Mouse (Mus musculus): ENCODE data around the gene Olfr729. TPM values are rescaled to one million over a fixed set of nuclear protein-coding genes. Genes with fewer than 3 reads are reported as not detected.

Gene Olfr729
- not detected in 2 replicates for polyA plus RNA-seq (2014; fragmentation: Nextera tagmentation; extraction: Ambion mirVana)

DNA sequence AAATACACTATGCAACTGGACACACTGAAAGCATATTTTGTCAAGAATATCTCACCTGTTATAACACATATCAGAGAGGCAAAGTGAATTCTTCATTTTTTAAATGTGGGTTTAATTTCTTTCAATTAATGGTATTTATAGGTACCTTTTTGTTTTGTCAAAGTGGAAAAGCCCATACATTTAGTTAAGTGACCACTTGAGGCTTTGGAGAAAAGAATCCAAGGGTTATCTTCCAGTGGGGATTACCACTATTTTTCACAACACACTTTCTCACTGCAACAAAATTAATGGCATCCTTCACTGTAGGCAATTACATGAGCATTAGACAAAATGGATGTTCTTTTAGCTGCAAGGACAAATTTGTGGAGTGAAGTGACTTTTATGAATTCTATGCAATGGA, at the start of gene Olfr729:
Gene Olfr729, minus strand, starts transcription at position 101 of the 400 bp plus-strand sequence.
- H3K36me3 ChIP-seq (ENCODE audit: insufficient read depth): no peaks in the 10 kb centered on the region
- no peak for TF ChIP-seq CTCF (IDR thresholded peaks at IDR 0.05; ENCODE audit: low read depth)
- H3K4me1 ChIP-seq (ENCODE audit: insufficient read depth): no peaks in the 10 kb centered on the region
- no peaks in the 10 kb centered on the region for H3K27me3 ChIP-seq (ENCODE audit: insufficient read depth, low read length)
- no peak within 1 kb of the TSS for H3K4me2 ChIP-seq
- no peak within 1 kb of the TSS for H3K4me3 ChIP-seq (ENCODE audit: low read depth, low read length)
- ATAC-seq (ENCODE audit: insufficient read depth) (no peak), DNase-seq (no peak)
- no peaks in the 10 kb centered on the region for H3K9me3 ChIP-seq (ENCODE audit: low read depth, low read length)
- H3K9ac ChIP-seq: no peak within 1 kb of the TSS
- no peak within 1 kb of the TSS for H3K27ac ChIP-seq (ENCODE audit: low read depth)

DNA sequence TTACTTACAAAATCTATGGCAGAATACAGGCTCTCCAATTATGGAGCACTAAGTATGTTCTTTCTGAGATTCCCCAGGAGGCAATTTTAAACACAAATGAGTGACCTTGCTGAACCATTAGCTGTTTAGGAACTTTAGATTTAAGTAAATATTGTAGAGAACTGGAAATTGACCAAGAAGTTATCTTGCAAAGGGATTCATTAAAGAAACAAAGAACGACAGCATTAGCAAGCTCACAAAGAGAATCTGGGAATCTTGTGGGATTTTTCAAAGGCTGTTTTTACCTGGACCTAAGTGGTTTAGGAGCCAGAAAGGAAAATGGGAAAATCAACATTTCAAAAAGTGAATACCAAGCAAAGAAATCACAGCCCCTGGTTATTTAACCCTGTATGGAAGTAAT, 35.4 kb upstream of the Olfr729 start, which contains the start of gene Olfr730:
Gene Olfr730, minus strand, starts transcription at position 101 of the 400 bp plus-strand sequence.
- Histone ChIP-seq H3K9ac (no peak within 1 kb of the TSS), H3K36me3 (ENCODE audit: insufficient read depth) (no peaks in the 10 kb centered on the region), H3K4me3 (ENCODE audit: low read depth, low read length) (no peak within 1 kb of the TSS), H3K4me2 (no peak within 1 kb of the TSS), H3K27me3 (ENCODE audit: insufficient read depth, low read length) (no peaks in the 10 kb centered on the region), H3K27ac (ENCODE audit: low read depth) (no peak within 1 kb of the TSS), H3K4me1 (ENCODE audit: insufficient read depth) (no peaks in the 10 kb centered on the region), H3K9me3 (ENCODE audit: low read depth, low read length) (no peaks in the 10 kb centered on the region)
- DNase-seq: no peak
- no peak for ATAC-seq (ENCODE audit: insufficient read depth)
- no peak for TF ChIP-seq CTCF (IDR thresholded peaks at IDR 0.05; ENCODE audit: low read depth)
- WGBS: 46% methylated on average over 1 of the region's 1 CpGs

- 88% methylated on average over 5 of the region's 5 CpGs for WGBS
- H3K4me1 ChIP-seq (ENCODE audit: insufficient read depth): no peaks in the 10 kb centered on the region
- DNase-seq: no peak
- TF ChIP-seq CTCF (IDR thresholded peaks at IDR 0.05; ENCODE audit: low read depth): no peak
- no peak for ATAC-seq (ENCODE audit: insufficient read depth)
- no peak within 1 kb of the TSS for H3K4me2 ChIP-seq
- H3K9me3 ChIP-seq (ENCODE audit: low read depth, low read length): no peaks in the 10 kb centered on the region
- H3K27ac ChIP-seq (ENCODE audit: low read depth): no peak within 1 kb of the TSS
- H3K9ac ChIP-seq: no peak within 1 kb of the TSS
- H3K36me3 ChIP-seq (ENCODE audit: insufficient read depth): no peaks in the 10 kb centered on the region
- H3K4me3 ChIP-seq (ENCODE audit: low read depth, low read length): no peak within 1 kb of the TSS
- no peaks in the 10 kb centered on the region for H3K27me3 ChIP-seq (ENCODE audit: insufficient read depth, low read length)
Observed at GRCm38 (mm10) chr14:50142580-50142979, 10.1 kb downstream of the Olfr729 start, which contains the start of gene Olfr728. TSS of gene Olfr728 (minus strand) at chr14:50142680.

DNA sequence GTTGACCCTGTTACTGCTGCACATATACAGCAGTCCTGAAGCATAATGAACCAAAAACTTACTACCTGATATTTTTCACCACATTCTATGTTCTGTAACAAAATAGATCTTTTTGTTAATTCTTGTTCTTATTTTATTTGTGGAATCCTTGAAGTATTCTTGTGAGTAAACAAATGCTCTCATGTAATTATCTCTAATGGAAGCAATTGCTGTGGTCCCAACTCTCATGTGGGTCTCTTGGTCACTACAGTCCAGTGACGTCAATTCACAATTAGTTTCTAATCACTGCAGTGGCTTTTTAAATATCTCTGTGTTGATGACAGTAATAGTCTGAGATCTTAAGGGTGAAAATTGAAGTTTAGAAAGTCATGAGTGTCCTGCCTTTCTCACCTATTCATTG, 29.8 kb downstream of the Olfr729 start, which contains the start of gene Olfr727:
Gene Olfr727, plus strand, starts transcription at position 301 of the 400 bp plus-strand sequence.
- no peaks in the 10 kb centered on the region for H3K9me3 ChIP-seq (ENCODE audit: low read depth, low read length)
- H3K27ac ChIP-seq (ENCODE audit: low read depth): no peak within 1 kb of the TSS
- no peak within 1 kb of the TSS for H3K4me2 ChIP-seq
- no peak within 1 kb of the TSS for H3K9ac ChIP-seq
- ATAC-seq (ENCODE audit: insufficient read depth): no peak
- H3K36me3 ChIP-seq (ENCODE audit: insufficient read depth): no peaks in the 10 kb centered on the region
- 76% methylated on average over 1 of the region's 1 CpGs for WGBS
- no peaks in the 10 kb centered on the region for H3K4me1 ChIP-seq (ENCODE audit: insufficient read depth)
- H3K4me3 ChIP-seq (ENCODE audit: low read depth, low read length): no peak within 1 kb of the TSS
- DNase-seq: no peak
- no peaks in the 10 kb centered on the region for H3K27me3 ChIP-seq (ENCODE audit: insufficient read depth, low read length)
- TF ChIP-seq CTCF (IDR thresholded peaks at IDR 0.05; ENCODE audit: low read depth): no peak

Other genes starting within 250 kb of the Olfr729 start
- not detected in 2 replicates for gene Olfr723, start 221.1 kb downstream of the Olfr729 start, polyA plus RNA-seq (2014; fragmentation: Nextera tagmentation; extraction: Ambion mirVana)
- gene Olfr724, start 189.6 kb downstream of the Olfr729 start, polyA plus RNA-seq (2014; fragmentation: Nextera tagmentation; extraction: Ambion mirVana): not detected in 2 replicates
- not detected in 2 replicates for gene Olfr725, start 112.5 kb downstream of the Olfr729 start, polyA plus RNA-seq (2014; fragmentation: Nextera tagmentation; extraction: Ambion mirVana)
- not detected in 2 replicates for gene Olfr726, start 62.0 kb downstream of the Olfr729 start, polyA plus RNA-seq (2014; fragmentation: Nextera tagmentation; extraction: Ambion mirVana)
- not detected in 2 replicates for gene Olfr727, start 29.7 kb downstream of the Olfr729 start, polyA plus RNA-seq (2014; fragmentation: Nextera tagmentation; extraction: Ambion mirVana)
- not detected in 2 replicates for gene Olfr728, start 10.2 kb downstream of the Olfr729 start, polyA plus RNA-seq (2014; fragmentation: Nextera tagmentation; extraction: Ambion mirVana)
- gene Olfr730, start 35.3 kb upstream of the Olfr729 start, polyA plus RNA-seq (2014; fragmentation: Nextera tagmentation; extraction: Ambion mirVana): not detected in 2 replicates
- gene Olfr731, start 89.0 kb upstream of the Olfr729 start, polyA plus RNA-seq (2014; fragmentation: Nextera tagmentation; extraction: Ambion mirVana): not detected in 2 replicates
- not detected in 2 replicates for gene Olfr732, start 131.3 kb upstream of the Olfr729 start, polyA plus RNA-seq (2014; fragmentation: Nextera tagmentation; extraction: Ambion mirVana)
- not detected in 2 replicates for gene Olfr733, start 148.6 kb upstream of the Olfr729 start, polyA plus RNA-seq (2014; fragmentation: Nextera tagmentation; extraction: Ambion mirVana)
- gene Olfr734, start 173.9 kb upstream of the Olfr729 start, polyA plus RNA-seq (2014; fragmentation: Nextera tagmentation; extraction: Ambion mirVana): not detected in 2 replicates
- gene Olfr735, start 196.0 kb upstream of the Olfr729 start, polyA plus RNA-seq (2014; fragmentation: Nextera tagmentation; extraction: Ambion mirVana): not detected in 2 replicates
- not detected in 2 replicates for gene Tlr11, start 205.0 kb upstream of the Olfr729 start, polyA plus RNA-seq (2014; fragmentation: Nextera tagmentation; extraction: Ambion mirVana)
- not detected in 2 replicates for gene Olfr736, start 228.3 kb upstream of the Olfr729 start, polyA plus RNA-seq (2014; fragmentation: Nextera tagmentation; extraction: Ambion mirVana)

Measured in lung, embryonic 14.5 days (tissue).